Mouse (Mus musculus) layer of hippocampus, adult 9-10 months (tissue): ENCODE measurements around the gene Lrrc59.
"Not testable (repeated sequence)": the region's sequence is repeated elsewhere in the genome, so short reads cannot be mapped to it uniquely, and the experiment has no call there.

ENCODE experiments used
- DNase-seq: peaks from one replicate; pipeline ENCODE4 v3.0.0; 2022; ENCODE audit warnings: low spot score

Gene Lrrc59

DNA sequence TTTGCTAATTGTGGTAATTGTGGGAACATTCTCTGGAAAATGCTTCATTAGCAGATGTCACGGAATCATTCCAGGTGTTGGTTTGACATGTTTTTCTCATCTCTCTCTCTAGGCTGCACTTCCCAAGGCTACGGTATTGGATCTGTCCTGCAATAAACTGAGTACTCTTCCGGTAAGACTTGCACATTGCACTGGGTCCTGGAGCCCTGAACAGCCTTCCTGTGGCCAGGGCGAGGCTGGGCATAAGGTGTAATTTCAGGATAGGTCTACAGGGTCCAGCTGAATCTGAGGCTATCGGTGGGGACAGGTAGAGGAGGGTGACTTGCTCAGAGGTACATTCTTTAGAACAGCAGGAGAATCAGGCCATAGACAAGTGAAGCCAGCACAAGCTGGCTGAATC lies 2.4 kb downstream of the Lrrc59 start:
- DNase-seq: no peak

DNA sequence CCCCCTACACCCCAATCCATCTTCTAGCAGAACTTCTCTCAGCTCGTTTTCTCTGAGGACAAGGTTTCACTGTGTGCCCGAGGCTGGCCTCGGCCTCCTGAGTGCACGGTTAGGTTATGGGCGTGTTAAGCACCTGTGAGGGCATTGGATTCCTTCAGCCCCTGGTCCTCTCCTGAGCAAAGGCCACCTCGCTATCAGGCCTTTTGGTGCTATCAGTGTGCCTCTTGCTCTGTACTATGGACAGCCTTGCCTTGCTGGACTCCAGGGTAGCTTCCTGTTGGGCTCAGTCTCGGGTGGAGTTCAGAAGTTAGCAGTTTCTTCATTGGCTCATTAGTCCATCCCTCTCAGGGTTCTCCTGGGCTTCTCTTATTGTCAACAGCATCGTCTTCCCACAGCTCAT lies 3.4 kb downstream of the Lrrc59 start:
- no peak for DNase-seq

DNA sequence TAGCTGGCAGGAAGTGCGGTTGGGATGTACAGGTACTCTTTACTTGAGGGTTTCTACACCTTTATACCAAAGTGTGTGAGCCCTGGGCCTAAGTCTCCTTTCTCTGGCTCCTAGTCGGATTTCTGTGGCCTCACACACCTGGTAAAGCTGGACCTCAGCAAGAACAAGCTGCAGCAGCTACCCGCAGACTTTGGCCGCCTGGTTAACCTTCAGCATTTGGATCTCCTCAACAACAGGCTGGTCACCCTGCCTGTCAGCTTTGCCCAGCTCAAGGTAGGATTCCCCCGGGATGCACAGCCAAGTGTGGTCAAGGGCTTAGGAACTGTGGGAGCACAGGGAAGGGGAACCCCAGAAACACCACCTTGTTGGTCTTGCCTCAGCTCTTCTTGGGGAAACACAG lies 4.9 kb downstream of the Lrrc59 start:
- DNase-seq: no peak

DNA sequence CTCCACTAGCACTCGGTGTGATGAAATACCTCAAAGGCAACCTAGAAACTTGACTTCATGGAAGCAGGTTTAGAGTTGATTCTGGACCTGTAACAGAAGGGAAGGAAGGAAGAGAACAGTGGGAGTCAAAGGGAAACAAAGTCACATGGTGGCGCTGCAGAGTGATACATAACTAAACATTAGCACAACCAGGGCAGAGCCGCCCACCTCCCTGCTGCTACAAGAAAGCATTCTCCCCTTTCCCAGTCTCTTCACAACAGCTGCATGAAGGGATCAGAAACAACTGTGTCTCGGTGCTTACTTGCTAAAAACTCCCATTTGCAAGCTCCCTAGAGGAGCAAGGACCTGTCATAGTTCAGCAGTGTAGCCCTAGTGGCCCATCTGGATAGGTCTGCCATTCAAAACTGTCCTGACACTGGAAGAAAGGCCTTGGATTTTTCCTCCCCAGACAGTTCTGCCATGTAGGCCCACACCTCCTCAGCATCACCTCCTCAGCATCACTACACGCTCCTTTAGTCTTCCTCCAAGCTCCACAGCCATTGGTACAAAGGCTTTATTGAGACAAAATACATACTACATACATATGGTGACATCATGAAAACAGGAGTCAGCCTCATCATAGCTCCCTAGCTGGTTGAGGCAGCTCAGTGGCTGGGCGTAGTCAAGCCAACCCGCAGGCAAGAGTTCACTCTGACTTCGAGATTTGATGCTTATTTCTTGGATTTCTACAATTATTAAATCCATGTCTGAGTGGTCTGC lies 15.1 kb downstream of the Lrrc59 start:
- peak; percentile 24 for DNase-seq

DNA sequence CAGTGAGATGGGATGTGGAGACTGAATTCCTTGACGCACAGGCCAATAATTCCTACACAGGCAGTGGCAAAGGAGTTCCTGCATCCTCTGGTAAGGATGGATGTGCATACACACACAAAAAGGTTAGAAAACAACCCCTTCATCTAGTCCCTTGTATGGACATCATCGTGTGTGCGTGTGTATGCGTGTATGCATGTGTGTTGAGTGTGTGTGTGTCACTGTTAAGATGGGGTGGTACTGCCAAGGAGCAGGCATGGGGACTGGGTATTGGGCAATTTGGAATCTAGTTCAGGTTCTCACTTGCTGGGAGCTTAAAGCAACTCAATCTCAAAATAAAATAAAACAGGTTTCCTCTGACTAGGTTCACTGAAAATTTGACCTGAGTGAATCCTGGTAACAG lies 16.9 kb downstream of the Lrrc59 start:
- DNase-seq: no peak

DNA sequence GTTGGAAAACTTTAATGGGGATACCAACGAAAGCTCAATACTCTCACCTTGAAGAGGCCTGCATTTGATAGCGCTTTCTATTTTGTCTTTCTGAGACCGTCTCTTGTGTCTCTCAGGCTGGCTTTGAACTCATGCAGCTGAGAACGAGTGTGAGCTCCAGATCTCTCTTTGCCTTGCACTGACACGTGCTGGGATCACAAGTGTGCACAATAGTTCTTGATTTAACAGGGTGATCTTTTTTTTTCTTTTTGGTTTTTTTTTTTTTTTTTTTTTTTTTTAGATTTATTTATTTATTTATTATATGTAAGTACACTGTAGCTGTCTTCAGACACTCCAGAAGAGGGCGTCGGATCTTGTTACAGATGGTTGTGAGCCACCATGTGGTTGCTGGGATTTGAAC lies 21.7 kb downstream of the Lrrc59 start:
- DNase-seq: not testable (repeated sequence)

DNA sequence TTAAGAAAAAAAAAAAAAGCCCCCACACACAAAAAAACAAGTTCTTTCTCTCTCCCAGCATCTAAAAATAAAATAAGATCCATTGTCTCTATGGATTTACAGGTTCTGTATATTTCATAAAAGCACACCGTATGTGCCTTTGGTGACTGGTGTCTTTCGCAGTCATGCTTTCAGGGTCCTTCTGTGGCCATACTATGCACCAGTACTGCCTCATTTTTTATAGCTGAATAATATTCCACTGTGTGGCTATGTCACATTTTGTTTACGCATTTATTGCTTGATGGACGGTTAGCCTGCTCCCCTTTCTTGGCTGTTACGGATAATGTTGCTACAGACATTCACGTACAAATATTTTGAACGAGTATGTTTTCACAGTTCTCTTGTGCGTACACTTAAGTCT lies 23.4 kb downstream of the Lrrc59 start:
- DNase-seq: no peak

DNA sequence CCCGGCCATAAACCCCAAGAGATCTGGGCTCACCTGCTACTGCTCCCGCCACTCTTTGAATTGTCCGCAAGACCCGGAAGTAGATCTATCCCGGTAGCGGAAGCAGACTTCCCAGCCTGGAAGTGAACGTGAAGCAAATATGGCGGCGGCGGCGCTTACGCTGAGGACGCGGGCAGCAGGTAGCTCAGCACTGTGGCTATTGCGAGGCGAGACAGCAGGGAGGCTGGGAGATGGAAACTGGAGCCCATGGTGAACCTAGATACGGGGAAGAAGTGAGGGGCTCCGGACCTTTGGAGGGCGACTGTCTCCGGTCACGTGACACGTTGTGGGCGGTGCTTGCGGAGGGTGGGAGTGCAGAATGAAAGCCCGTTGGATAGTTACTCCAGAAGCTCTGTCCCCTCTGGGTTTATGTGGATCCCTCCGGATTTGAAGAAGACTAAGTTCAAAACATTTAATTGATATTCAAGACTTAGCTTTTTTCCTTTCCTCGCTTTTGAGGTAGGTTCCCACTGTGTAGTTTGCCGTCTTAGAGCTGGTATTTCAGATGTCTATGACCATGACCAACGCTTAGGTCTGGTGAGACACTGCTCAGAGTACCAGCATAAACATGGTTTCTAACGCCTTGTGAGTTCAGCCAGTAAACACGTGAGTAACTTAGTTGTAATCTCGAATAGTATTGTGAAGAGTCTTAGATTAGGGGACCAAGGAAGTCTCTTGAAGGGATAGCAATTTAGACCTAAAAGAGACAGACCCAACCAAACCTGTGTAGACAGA lies 24.3 kb downstream of the Lrrc59 start, which contains the start of the genes Mrpl27 and Eme1:
Mrpl27 (plus strand) TSS at position 105 of the 774 bp plus-strand sequence.
Eme1 (minus strand) TSS at position 302 of the 774 bp plus-strand sequence.
- DNase-seq: peak; percentile 73

DNA sequence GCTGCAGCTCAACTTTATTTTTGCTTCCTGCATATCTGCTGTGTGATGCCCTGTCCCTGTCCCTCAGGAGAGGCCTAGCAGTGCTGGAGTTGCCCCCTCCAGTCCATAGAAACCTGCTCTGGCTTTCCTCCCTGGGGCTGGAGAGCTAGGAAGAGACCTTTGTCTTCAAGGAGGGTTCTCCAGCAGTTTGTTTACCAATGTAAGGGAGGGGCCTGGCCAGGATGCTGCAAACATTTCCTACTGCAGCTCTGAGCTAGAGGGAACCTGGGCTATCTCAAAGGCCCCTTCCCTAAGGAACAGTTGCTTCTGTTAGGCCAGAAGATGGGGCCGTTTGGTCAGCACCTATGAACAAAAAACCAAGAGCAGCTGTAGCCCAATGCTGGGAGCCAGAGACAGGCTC lies 31.8 kb downstream of the Lrrc59 start:
- DNase-seq: no peak

DNA sequence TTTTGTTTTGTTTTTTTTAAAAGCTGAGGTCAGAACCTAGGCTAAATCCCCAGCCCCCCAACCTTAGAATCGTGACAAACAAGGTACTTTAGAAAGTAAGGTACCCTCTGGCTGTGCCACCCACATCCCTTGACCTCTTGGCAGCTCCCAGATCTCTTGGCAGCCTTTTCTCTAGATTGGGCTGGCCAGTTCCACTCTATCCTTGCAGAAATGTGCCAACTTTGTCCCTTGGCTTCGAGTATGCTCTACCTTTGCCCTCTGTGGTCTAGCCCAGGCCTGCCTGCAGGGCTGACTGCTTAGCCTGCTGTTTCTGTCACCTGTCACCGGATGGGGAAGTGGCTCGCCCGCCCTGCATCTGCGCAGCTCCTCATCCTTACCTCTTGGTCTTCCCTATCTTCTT lies 35.7 kb downstream of the Lrrc59 start:
- no peak for DNase-seq

DNA sequence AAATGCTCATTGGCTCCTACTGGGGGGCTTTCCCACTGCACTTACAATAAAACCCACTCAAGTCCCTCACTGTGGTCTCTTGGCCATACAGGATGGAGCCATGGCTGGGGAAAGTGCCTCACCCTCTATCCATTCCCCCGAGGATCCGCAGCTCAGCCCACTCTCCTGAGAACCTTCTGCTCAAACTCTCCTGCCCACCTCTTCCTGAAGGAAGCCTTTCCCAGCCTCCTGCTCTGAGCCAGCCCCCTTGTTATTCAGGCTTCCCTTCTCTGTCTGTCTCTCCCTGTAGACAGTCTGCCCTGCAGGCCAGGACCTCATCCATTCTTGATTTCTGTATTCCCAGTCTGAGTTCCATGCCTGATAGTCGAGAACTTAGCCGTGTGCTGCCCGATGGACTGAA lies 45.4 kb downstream of the Lrrc59 start:
- no peak for DNase-seq

DNA sequence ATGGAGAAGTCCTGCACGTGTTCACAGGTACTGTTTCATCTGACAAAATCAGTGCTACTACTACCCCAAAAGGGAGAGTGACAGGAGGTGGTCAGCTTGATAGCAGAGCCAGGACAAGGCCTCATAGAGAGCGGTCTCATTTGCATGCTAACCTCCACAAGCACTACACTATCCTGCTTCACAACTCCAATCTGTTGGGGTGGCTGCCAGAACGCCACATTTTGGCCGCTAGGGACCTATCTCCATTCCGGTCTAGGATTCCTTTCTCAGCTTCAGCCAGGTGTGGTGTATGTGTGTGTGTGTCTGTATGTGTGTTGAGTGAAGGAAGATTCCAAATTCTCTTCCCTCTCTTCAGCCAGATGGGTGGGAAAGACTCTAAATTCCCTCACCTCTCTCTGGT lies 45.9 kb downstream of the Lrrc59 start:
- DNase-seq: no peak

DNA sequence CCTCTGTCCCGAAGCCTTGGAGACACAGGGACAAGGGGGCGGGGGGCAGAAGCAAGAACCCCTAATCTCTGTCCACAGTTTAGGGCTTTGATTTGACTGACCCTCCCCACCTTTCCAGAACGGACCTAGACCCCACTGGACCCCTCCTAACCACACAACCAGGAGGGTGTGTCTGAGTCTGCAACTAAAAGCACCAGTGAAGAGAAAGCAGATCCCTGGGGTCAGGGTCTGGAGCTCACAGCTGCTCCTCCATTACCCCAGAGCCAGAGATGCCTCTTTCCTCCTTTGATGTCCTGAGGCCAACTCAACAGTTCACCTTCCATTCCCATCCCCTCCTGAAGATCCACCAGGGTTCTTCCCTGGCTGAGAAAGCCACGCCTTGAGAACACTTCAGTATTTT lies 46.7 kb downstream of the Lrrc59 start:
- DNase-seq: no peak

DNA sequence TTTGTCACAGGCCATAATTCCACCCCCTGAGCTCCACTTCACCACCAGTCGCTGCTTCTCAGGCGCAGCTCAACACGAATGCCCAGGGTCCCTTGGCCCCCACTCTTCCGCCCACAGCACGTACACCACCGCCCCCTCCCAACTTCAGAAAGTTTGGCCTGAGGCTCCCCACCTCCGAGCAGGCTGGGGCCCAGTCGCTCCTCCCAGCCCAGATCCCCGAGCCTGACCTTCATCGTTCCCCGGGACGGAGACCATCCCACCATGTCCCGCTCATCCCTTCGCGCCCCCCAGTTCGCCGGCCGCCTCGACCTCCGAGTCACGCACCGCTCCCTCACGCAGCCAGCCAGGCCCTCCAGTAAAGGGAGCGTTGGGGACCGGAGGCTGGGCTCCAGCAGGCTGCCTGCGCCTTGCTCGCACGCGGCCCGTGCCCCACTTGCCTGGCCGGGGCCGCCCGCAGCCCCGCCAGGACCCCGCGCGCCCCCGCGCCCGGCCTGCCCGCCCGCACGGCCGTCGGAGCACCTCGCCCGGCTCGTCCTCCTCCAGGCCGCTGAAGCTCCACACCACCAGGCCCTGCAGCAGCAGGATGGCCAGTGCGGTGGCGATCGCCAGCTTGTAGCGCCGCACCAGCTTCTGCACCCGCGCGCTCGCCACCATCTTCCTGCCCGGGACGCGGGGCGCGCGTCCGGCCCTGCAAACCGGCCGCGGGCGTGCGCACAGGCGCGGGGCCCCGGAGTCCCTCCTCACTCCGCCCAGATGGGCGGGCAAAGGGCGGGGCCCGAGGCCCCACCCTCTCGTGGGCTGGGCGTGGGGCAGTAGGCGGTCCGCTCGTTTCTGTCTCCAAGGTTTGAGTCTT lies 47.4 kb downstream of the Lrrc59 start, which contains the start of gene Xylt2:
Xylt2 (minus strand) TSS at position 762 of the 853 bp plus-strand sequence.
- peak; percentile 59 for DNase-seq

DNA sequence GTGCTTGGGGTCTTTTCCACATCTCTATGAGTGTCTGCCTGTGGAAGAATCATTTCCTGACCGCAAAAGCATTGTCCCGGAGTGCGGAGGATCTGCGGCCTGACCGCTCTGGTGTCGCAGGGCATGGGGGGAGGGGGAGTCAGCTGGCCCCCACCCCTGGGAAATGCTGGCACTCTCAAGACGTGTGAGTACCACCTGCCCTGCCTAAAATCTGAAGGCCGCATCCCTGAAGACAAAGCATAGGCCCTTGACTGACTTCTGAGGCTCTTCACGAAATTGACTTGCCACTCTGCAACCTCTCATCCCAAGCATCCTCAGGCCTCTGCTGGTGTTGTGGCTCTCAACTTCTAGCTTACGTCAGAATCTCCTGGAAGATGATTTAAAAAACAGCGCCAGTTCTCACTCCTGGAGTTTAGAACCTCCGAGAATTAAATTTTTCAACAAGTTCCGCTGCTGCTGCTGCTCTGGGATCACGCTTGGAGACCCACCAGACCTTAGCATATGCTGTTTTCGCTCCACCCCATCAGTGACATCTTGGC lies 48.1 kb downstream of the Lrrc59 start:
- no peak for DNase-seq

DNA sequence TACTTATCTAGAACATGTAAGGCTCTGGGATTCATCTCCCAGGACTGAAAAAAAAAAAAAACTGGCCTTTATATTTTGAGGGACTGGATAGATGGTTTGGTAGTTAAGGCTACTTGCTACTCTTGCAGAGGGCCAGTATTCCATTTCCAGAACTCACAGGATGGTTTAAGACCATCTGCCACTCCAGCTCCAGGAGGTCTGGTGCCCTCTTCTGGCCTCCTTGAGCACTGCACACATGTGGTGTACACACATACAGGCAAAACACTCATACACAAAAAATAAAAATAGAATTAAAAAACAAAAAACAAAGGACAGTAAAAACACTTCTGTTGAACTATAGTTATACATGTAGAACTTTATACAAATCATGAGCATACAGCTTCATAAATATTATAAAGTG lies 51.1 kb downstream of the Lrrc59 start:
- DNase-seq: no peak

DNA sequence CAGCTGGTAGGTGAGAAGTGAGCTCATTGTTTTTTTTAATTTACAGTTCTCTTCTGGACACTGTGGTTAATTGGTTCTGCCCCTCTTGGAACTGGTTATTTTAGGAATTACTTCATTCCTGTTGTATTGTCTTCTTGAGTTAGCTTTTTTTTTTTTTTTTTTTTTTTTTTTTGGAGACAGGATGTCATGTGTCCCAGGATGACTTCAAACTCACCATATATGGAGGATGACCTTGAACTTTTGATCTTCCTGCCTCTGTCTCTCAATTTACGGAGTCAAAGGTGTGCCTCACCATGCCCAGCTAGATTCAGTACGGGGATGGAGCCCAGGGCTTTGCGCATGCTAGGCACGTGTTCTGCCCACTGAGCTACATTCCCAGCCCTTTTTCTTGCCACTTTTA lies 52.1 kb downstream of the Lrrc59 start:
- no peak for DNase-seq

DNA sequence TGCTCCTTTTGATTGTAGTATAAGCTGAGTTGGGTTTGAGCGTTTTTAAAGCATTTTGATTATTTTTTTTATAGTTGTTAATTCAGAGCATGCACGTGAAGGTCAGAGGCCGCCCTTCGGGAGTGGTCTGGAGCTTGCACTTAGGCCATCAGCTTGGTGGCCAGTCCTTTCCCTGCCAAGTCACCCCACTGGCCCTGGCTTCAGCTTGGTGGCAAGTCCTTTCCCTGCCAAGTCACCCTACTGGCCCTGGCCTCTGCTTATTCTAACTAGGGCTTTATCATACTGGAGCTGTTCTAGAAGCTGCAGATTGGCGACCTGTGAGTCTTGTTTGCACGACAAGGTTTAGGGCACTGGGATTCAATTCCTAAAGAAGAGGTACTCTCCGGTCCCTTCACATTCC lies 52.9 kb downstream of the Lrrc59 start:
- no peak for DNase-seq

DNA sequence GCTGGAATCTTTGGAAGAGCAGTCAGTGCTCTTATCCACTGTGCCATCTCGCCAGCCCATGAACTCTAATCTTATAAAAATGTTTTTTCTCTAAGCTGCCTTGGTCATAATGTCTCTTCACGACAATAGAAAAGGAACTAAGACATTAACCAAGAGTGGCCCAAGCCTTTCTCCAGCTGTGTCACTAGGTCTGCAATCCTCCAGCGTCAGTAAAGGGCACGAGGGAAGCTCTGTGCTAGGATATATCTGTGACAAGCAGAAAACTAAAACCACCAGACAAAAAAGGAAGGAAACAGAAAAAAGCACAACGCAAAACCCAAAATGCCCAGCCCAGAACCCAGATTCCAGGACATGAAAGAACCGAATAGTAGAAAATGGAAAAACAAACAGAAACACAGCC lies 57.6 kb downstream of the Lrrc59 start:
- DNase-seq: no peak

DNA sequence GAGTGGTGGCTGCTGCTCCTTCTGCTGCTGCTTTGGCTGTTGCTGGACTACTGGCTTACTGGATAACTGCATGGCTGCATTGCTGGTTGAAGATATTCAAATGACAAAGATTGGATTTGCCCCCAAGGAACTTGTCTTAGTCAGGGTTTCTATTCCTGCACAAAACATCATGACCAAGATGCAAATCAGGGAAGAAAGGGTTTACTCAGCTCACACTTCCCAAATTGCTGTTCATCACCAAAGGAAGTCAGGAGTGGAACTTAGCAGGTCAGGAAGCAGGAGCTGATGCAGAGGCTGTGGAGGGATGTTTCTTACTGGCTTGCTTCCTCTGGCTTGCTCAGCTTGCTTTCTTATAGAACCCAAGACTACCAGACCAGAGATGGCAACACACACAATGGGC lies 62.9 kb downstream of the Lrrc59 start:
- DNase-seq: not testable (repeated sequence)
